Mouse (Mus musculus): ENCODE data around the gene Vmp1. TPM values are rescaled to one million over a fixed set of nuclear protein-coding genes. Genes with fewer than 3 reads are reported as not detected.

The Vmp1 gene
- polyA plus RNA-seq, 1 experiment, result 55.3 TPM

- no peak overlapping the region for H3K4me3 ChIP-seq (ENCODE audit: insufficient read depth, low read depth, low read length)
- H3K4me1 ChIP-seq (ENCODE audit: control insufficient read depth, insufficient read depth, low read length), result no peaks in the 10 kb centered on the region
- TF ChIP-seq POLR2A (IDR thresholded peaks at IDR 0.05; ENCODE audit: low read depth, low read length) (no peak), CTCF (conservative IDR thresholded peaks at IDR 0.05; ENCODE audit: insufficient read depth, insufficient read length, low read depth, low read length) (no peak)
- H3K27ac ChIP-seq (ENCODE audit: insufficient read depth, low read depth, low read length), result no peak overlapping the region
- no peaks in the 10 kb centered on the region for H3K27me3 ChIP-seq (replicated peaks; ENCODE audit: control insufficient read depth, insufficient read depth, low read length)
- no peaks in the 10 kb centered on the region for H3K36me3 ChIP-seq (ENCODE audit: control insufficient read depth, insufficient read depth, low read length)
- 75% methylated on average over 5 of the region's 5 CpGs for WGBS
- peak; percentile 29 for DNase-seq
These were observed 59.2 kb downstream of the Vmp1 start for GRCm38 (mm10) chr11:86624237-86624941.

GRCm38 (mm10) chr11:86623402-86624010 is 60.1 kb downstream of the Vmp1 start:
- no peak for DNase-seq
- no peak overlapping the region for H3K4me3 ChIP-seq (ENCODE audit: insufficient read depth, low read depth, low read length)
- TF ChIP-seq CTCF (conservative IDR thresholded peaks at IDR 0.05; ENCODE audit: insufficient read depth, insufficient read length, low read depth, low read length), result no peak
- no peak for TF ChIP-seq POLR2A (IDR thresholded peaks at IDR 0.05; ENCODE audit: low read depth, low read length)
- no peaks in the 10 kb centered on the region for H3K4me1 ChIP-seq (ENCODE audit: control insufficient read depth, insufficient read depth, low read length)
- no peaks in the 10 kb centered on the region for H3K36me3 ChIP-seq (ENCODE audit: control insufficient read depth, insufficient read depth, low read length)
- 95% methylated on average over 1 of the region's 1 CpGs for WGBS
- H3K27ac ChIP-seq (ENCODE audit: insufficient read depth, low read depth, low read length), result no peak overlapping the region
- no peaks in the 10 kb centered on the region for H3K27me3 ChIP-seq (replicated peaks; ENCODE audit: control insufficient read depth, insufficient read depth, low read length)

GRCm38 (mm10) chr11:86622191-86622912 is 61.3 kb downstream of the Vmp1 start:
- Histone ChIP-seq H3K27me3 (replicated peaks; ENCODE audit: control insufficient read depth, insufficient read depth, low read length) (no peaks in the 10 kb centered on the region), H3K36me3 (ENCODE audit: control insufficient read depth, insufficient read depth, low read length) (no peaks in the 10 kb centered on the region), H3K4me1 (ENCODE audit: control insufficient read depth, insufficient read depth, low read length) (no peaks in the 10 kb centered on the region), H3K4me3 (ENCODE audit: insufficient read depth, low read depth, low read length) (no peak overlapping the region), H3K27ac (ENCODE audit: insufficient read depth, low read depth, low read length) (no peak overlapping the region)
- 82% methylated on average over 1 of the region's 1 CpGs for WGBS
- DNase-seq, result no peak
- no peak for TF ChIP-seq CTCF (conservative IDR thresholded peaks at IDR 0.05; ENCODE audit: insufficient read depth, insufficient read length, low read depth, low read length)
- no peak for TF ChIP-seq POLR2A (IDR thresholded peaks at IDR 0.05; ENCODE audit: low read depth, low read length)

GRCm38 (mm10) chr11:86621139-86621538 is 62.5 kb downstream of the Vmp1 start:
- peak; percentile 23 for DNase-seq
- Histone ChIP-seq H3K4me3 (ENCODE audit: insufficient read depth, low read depth, low read length) (no peak overlapping the region), H3K27me3 (replicated peaks; ENCODE audit: control insufficient read depth, insufficient read depth, low read length) (no peaks in the 10 kb centered on the region), H3K4me1 (ENCODE audit: control insufficient read depth, insufficient read depth, low read length) (no peaks in the 10 kb centered on the region), H3K36me3 (ENCODE audit: control insufficient read depth, insufficient read depth, low read length) (no peaks in the 10 kb centered on the region), H3K27ac (ENCODE audit: insufficient read depth, low read depth, low read length) (no peak overlapping the region)
- no peak for TF ChIP-seq CTCF (conservative IDR thresholded peaks at IDR 0.05; ENCODE audit: insufficient read depth, insufficient read length, low read depth, low read length)
- no peak for TF ChIP-seq POLR2A (IDR thresholded peaks at IDR 0.05; ENCODE audit: low read depth, low read length)
- 95% methylated on average over 13 of the region's 13 CpGs for WGBS

GRCm38 (mm10) chr11:86618548-86619335 is 64.9 kb downstream of the Vmp1 start:
- H3K36me3 ChIP-seq (ENCODE audit: control insufficient read depth, insufficient read depth, low read length), result no peaks in the 10 kb centered on the region
- no peaks in the 10 kb centered on the region for H3K27me3 ChIP-seq (replicated peaks; ENCODE audit: control insufficient read depth, insufficient read depth, low read length)
- WGBS, result 89% methylated on average over 2 of the region's 2 CpGs
- no peak overlapping the region for H3K27ac ChIP-seq (ENCODE audit: insufficient read depth, low read depth, low read length)
- no peaks in the 10 kb centered on the region for H3K4me1 ChIP-seq (ENCODE audit: control insufficient read depth, insufficient read depth, low read length)
- no peak for DNase-seq
- no peak overlapping the region for H3K4me3 ChIP-seq (ENCODE audit: insufficient read depth, low read depth, low read length)
- TF ChIP-seq POLR2A (IDR thresholded peaks at IDR 0.05; ENCODE audit: low read depth, low read length), result no peak
- no peak for TF ChIP-seq CTCF (conservative IDR thresholded peaks at IDR 0.05; ENCODE audit: insufficient read depth, insufficient read length, low read depth, low read length)

GRCm38 (mm10) chr11:86614607-86615006 is 69.0 kb downstream of the Vmp1 start:
- no peaks in the 10 kb centered on the region for H3K27me3 ChIP-seq (replicated peaks; ENCODE audit: control insufficient read depth, insufficient read depth, low read length)
- no peak overlapping the region for H3K27ac ChIP-seq (ENCODE audit: insufficient read depth, low read depth, low read length)
- DNase-seq, result no peak
- WGBS, result 89% methylated on average over 5 of the region's 5 CpGs
- H3K4me3 ChIP-seq (ENCODE audit: insufficient read depth, low read depth, low read length), result no peak overlapping the region
- H3K4me1 ChIP-seq (ENCODE audit: control insufficient read depth, insufficient read depth, low read length), result no peaks in the 10 kb centered on the region
- no peak for TF ChIP-seq POLR2A (IDR thresholded peaks at IDR 0.05; ENCODE audit: low read depth, low read length)
- no peaks in the 10 kb centered on the region for H3K36me3 ChIP-seq (ENCODE audit: control insufficient read depth, insufficient read depth, low read length)
